Mouse (Mus musculus) Patski (cell line): Measurements from ENCODE around the gene Col26a1. TPM values are rescaled to one million over a fixed set of nuclear protein-coding genes. Genes with fewer than 3 reads are reported as not detected.
A peak's percentile ranks its signal among the peaks of the same experiment; 100 is the strongest.

ENCODE experiments used
- ATAC-seq: fragments of 100-300 bp; one replicate; pipeline ENCODE4 v1.8.0; 2021
- CTCF ChIA-PET: fragments of 350-600 bp; sonication (Branson Sonifier 250); formaldehyde crosslinking; loops from one replicate; lab custom pipeline; 2022; ENCODE audit warnings: inconsistent platforms; lab: Charles Lee
- POLR2A ChIA-PET: fragments of 350-600 bp; sonication (Branson Sonifier 250); formaldehyde crosslinking; loops from one replicate; lab custom pipeline; 2022; ENCODE audit warnings: antibody characterized with exemption, inconsistent platforms; lab: Charles Lee
- DNase-seq: peaks from one replicate; pipeline ENCODE4 v3.0.0-alpha.2; 2011; ENCODE audit warnings: low read depth, low spot score
- H3K27me3 ChIP-seq: fragments of 371-371 bp; one replicate; pipeline ENCODE4 v1.5.1; 2021
- CTCF ChIP-seq: fragments of 100-300 bp; IDR thresholded peaks from one replicate; pipeline ENCODE4 v1.5.1; 2021
- in situ Hi-C: fragments of 300-500 bp; cut with MboI; formaldehyde crosslinking; loops from 3 replicates; pipeline ENCODE4 v1.11.1; 2018; ENCODE audit warnings: low pct_unique_long_range_greater_than_20kb, mixed read lengths
- polyA plus RNA-seq: library from polyadenylated mRNA; unstranded; gene quantifications from one replicate; pipeline ENCODE4 v1.2.3, GENCODE M21; 2021

Col26a1 gene
- polyA plus RNA-seq, 1 experiment from 2014 or later = 0.09 TPM

GRCm38 (mm10) chr5:136806379-136807056, 76.5 kb downstream of the Col26a1 start:
- no peak for TF ChIP-seq CTCF
- ChIA-PET POLR2A (interaction anchor here (0.6 kb wide), 1 partner anchor 68 kb away, joined by 4 read pairs; no protein-coding TSS in a partner anchor), CTCF (no interaction called here)
- ATAC-seq (no peak), DNase-seq (no peak)
- peaks cover 19% of the 10 kb centered on the region for H3K27me3 ChIP-seq
- in situ Hi-C loops = loop anchor here (25.0 kb wide), 1 partner anchor 756 kb away; the partner anchor contains the start of genes Actl6b and Tfr2

- CTCF ChIA-PET = no interaction called here
- in situ Hi-C loops = loop anchor here (25.0 kb wide), 1 partner anchor 757 kb away; the partner anchor contains the start of genes Actl6b and Tfr2
- no peak for TF ChIP-seq CTCF
- ATAC-seq = no peak
- POLR2A ChIA-PET = no interaction called here
- peaks cover 15% of the 10 kb centered on the region for H3K27me3 ChIP-seq
- DNase-seq = no peak
Observed at GRCm38 (mm10) chr5:136805019-136805418, 78.0 kb downstream of the Col26a1 start.

- no peak for DNase-seq
- H3K27me3 ChIP-seq = peaks cover 15% of the 10 kb centered on the region
- ChIA-PET POLR2A (interaction anchor here (0.7 kb wide), 1 partner anchor 75 kb away, joined by 4 read pairs; no protein-coding TSS in a partner anchor), CTCF (no interaction called here)
- ATAC-seq = no peak
- in situ Hi-C loops = loop anchor here (25.0 kb wide), 1 partner anchor 758 kb away; the partner anchor contains the start of genes Actl6b and Tfr2
- no peak for TF ChIP-seq CTCF
Observed at GRCm38 (mm10) chr5:136804246-136804645, 78.8 kb downstream of the Col26a1 start.

GRCm38 (mm10) chr5:136802732-136803131, 80.3 kb downstream of the Col26a1 start:
- CTCF ChIA-PET = no interaction called here
- DNase-seq (no peak), ATAC-seq (no peak)
- in situ Hi-C loops = loop anchor here (25.0 kb wide), 1 partner anchor 760 kb away; the partner anchor contains the start of genes Actl6b and Tfr2
- POLR2A ChIA-PET = no interaction called here
- no peak for TF ChIP-seq CTCF
- peaks cover 7% of the 10 kb centered on the region for H3K27me3 ChIP-seq

GRCm38 (mm10) chr5:136796917-136797316, 86.1 kb downstream of the Col26a1 start:
- H3K27me3 ChIP-seq = peaks cover 5% of the 10 kb centered on the region
- in situ Hi-C loops = no loop called here
- no peak for TF ChIP-seq CTCF
- ChIA-PET POLR2A (no interaction called here), CTCF (no interaction called here)
- ATAC-seq (no peak), DNase-seq (no peak)

- peaks cover 8% of the 10 kb centered on the region for H3K27me3 ChIP-seq
- in situ Hi-C loops = loop anchor here (5.0 kb wide), 1 partner anchor 88 kb away; the partner anchor contains the start of gene Col26a1
- ChIA-PET POLR2A (no interaction called here), CTCF (no interaction called here)
- DNase-seq = no peak
- TF ChIP-seq CTCF = no peak
- no peak for ATAC-seq
Observed at GRCm38 (mm10) chr5:136793807-136794206, 89.2 kb downstream of the Col26a1 start.

GRCm38 (mm10) chr5:136792541-136792940, 90.5 kb downstream of the Col26a1 start:
- ATAC-seq (no peak), DNase-seq (no peak)
- peaks cover 9% of the 10 kb centered on the region for H3K27me3 ChIP-seq
- CTCF ChIA-PET = no interaction called here
- no peak for TF ChIP-seq CTCF
- in situ Hi-C loops = loop anchor here (5.0 kb wide), 1 partner anchor 90 kb away; the partner anchor contains the start of gene Col26a1
- POLR2A ChIA-PET = interaction anchor here (0.6 kb wide), 1 partner anchor 89 kb away, joined by 3 read pairs; no protein-coding TSS in a partner anchor

GRCm38 (mm10) chr5:136791204-136791603, 91.8 kb downstream of the Col26a1 start:
- ChIA-PET CTCF (interaction anchor here (0.8 to 1.7 kb wide), 7 partner anchors 11 to 122 kb away, joined by 3 to 17 read pairs (median 3); no protein-coding TSS in a partner anchor), POLR2A (no interaction called here)
- no peak for ATAC-seq
- in situ Hi-C loops = loop anchor here (5.0 kb wide), 1 partner anchor 91 kb away; the partner anchor contains the start of gene Col26a1
- no peak for TF ChIP-seq CTCF
- DNase-seq = no peak
- peaks cover 11% of the 10 kb centered on the region for H3K27me3 ChIP-seq

- DNase-seq (peak; percentile 42), ATAC-seq (peak; percentile 65)
- in situ Hi-C loops = loop anchor here (5.0 kb wide), 1 partner anchor 92 kb away; the partner anchor contains the start of gene Col26a1
- H3K27me3 ChIP-seq = peaks cover 11% of the 10 kb centered on the region
- ChIA-PET POLR2A (no interaction called here), CTCF (interaction anchor here (0.8 to 1.7 kb wide), 7 partner anchors 10 to 122 kb away, joined by 3 to 17 read pairs (median 3); no protein-coding TSS in a partner anchor)
- TF ChIP-seq CTCF = peak; percentile 97
Observed at GRCm38 (mm10) chr5:136790570-136791196, 92.3 kb downstream of the Col26a1 start.

- TF ChIP-seq CTCF = no peak
- ChIA-PET POLR2A (no interaction called here), CTCF (interaction anchor here (1.4 kb wide), 1 partner anchor 9 kb away, joined by 3 read pairs; no protein-coding TSS in a partner anchor)
- DNase-seq = no peak
- in situ Hi-C loops = no loop called here
- no peak for ATAC-seq
- H3K27me3 ChIP-seq = peaks cover 8% of the 10 kb centered on the region
Observed at GRCm38 (mm10) chr5:136784531-136784930, 98.5 kb downstream of the Col26a1 start.
